Comparison of ENCODE assay signal across 22 mouse cellular contexts in the genomic region with DNA sequence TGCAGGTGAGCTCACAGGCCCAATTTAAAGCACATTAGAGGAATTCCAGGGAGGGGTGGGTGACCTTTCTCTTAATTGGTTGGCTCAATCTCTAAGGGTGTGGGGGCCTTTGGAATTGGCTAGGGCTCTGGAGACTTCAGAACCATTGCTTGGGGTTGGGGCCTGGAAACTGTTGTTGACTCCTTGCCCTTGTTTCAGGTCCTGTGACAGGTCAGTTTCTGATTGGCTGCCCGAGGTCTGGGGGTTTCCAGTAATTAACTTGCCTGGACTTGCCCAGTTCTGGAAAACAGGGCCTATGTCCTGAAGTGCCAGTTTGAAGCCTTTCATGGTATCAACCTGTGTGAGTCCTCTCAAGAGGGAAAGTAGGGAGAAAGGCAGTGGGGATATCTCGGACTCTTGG.
DNase-seq lines count a peak whose midpoint lies in the region; ATAC-seq and TF ChIP-seq lines count a peak whose summit lies in the region.
"Had no signal": no experiment of that assay in that cellular context is flagged by ENCODE, and none has a peak within 500 bp of the region (broad histone marks: within the 10 kb centered on the region; RNA-seq: fewer than 3 reads in every experiment).

No protein-coding gene starts in this region.

- no peak for TF ChIP-seq RAD21 in CH12.LX (IDR thresholded peaks at IDR 0.05; ENCODE audit: low read depth, low read length)

- no peak for TF ChIP-seq EP300 in CH12.LX (IDR thresholded peaks at IDR 0.05; ENCODE audit: low read length)

- no peaks in the 10 kb centered on the region for H3K36me3 ChIP-seq in CH12.LX (replicated peaks in 1 of 2; ENCODE audit: control insufficient read depth in 1 of 2, insufficient read depth in 1 of 2, low read length in 1 of 2)
- H3K36me3 ChIP-seq in hindbrain, embryonic 12.5 days = no peaks in the 10 kb centered on the region
- H3K36me3 ChIP-seq: embryonic facial prominence, embryonic 10.5 days; embryonic facial prominence, embryonic 12.5 days; forebrain, embryonic 10.5 days; forebrain, embryonic 12.5 days had no signal

- in situ Hi-C loops in CH12.LX (cut with MboI; ENCODE audit: low pct_ligation_motif_present, low pct_unique_long_range_greater_than_20kb, low sequenced_read_pairs) = no loop called here

- H3K4me3 ChIP-seq in CH12.LX (replicated peaks in 1 of 3; ENCODE audit: low read depth in 2 of 3, low read length in 2 of 3, poor library complexity in 1 of 3) = no peak overlapping the region
- no peak overlapping the region for H3K4me3 ChIP-seq in hindbrain, embryonic 12.5 days
- H3K4me3 ChIP-seq: embryonic facial prominence, embryonic 10.5 days; embryonic facial prominence, embryonic 12.5 days; erythroblast, embryonic 14.5 days; forebrain, embryonic 10.5 days; forebrain, embryonic 12.5 days had no signal

- H3K79me2 ChIP-seq in CH12.LX (replicated peaks; ENCODE audit: control insufficient read depth, extremely low read depth, insufficient read depth, poor library complexity, severe bottlenecking) = no peaks in the 10 kb centered on the region

- H3K9ac ChIP-seq in CH12.LX (ENCODE audit: insufficient read depth, low read depth) = no peak overlapping the region
- no peak overlapping the region for H3K9ac ChIP-seq in hindbrain, embryonic 12.5 days
- H3K9ac ChIP-seq: embryonic facial prominence, embryonic 12.5 days; forebrain, embryonic 12.5 days had no signal

- no peak for TF ChIP-seq CTCF in CH12.LX (conservative IDR thresholded peaks at IDR 0.05 in 1 of 2, IDR thresholded peaks at IDR 0.05 in 1 of 2; ENCODE audit: low read depth in 2 of 2, low read length in 2 of 2)

- peak; percentile 59 for DNase-seq in CH12.LX (ENCODE audit: extremely low read depth)
- peak; percentile 24 for DNase-seq in ES-CJ7 (ENCODE audit: low read depth, low spot score)
- DNase-seq in ZHBTc4 (ENCODE audit: low read depth, low spot score) = peak; percentile 10
- DNase-seq in urinary bladder, postnatal 14 days (ENCODE audit: low spot score) = no peak
- DNase-seq: adrenal gland, adult 2 months; adrenal gland, postnatal 14 days; adrenal gland, postnatal 36 days; B cell, adult 2 months; cerebellum, adult 11-12 months; cerebellum, adult 2 months; cerebellum, adult 9-10 months; cerebellum, postnatal 10 days; cerebellum, postnatal 25 days had no signal

- TF ChIP-seq POLR2A in CH12.LX (IDR thresholded peaks at IDR 0.05; ENCODE audit: low read depth, low read length) = no peak

- peaks cover 0 to 10% of the 10 kb centered on the region in 2 experiments; a peak in 2 of 4 replicates for H3K4me1 ChIP-seq in CH12.LX (ENCODE audit: control insufficient read depth in 1 of 2, insufficient read depth in 2 of 2)
- no peaks in the 10 kb centered on the region for H3K4me1 ChIP-seq in hindbrain, embryonic 12.5 days
- H3K4me1 ChIP-seq: embryonic facial prominence, embryonic 10.5 days; embryonic facial prominence, embryonic 12.5 days; forebrain, embryonic 10.5 days; forebrain, embryonic 12.5 days had no signal

- no peak overlapping the region for H3K27ac ChIP-seq in CH12.LX (ENCODE audit: insufficient read depth, low read depth)
- H3K27ac ChIP-seq in hindbrain, embryonic 12.5 days = no peak overlapping the region
- H3K27ac ChIP-seq: embryonic facial prominence, embryonic 10.5 days; embryonic facial prominence, embryonic 12.5 days; forebrain, embryonic 10.5 days; forebrain, embryonic 12.5 days had no signal

- H3K27me3 ChIP-seq in CH12.LX (replicated peaks) = no peaks in the 10 kb centered on the region
- H3K27me3 ChIP-seq in hindbrain, embryonic 12.5 days = no peaks in the 10 kb centered on the region
- H3K27me3 ChIP-seq: embryonic facial prominence, embryonic 12.5 days; forebrain, embryonic 12.5 days had no signal

- no peak for ATAC-seq in hindbrain, embryonic 12.5 days (ENCODE audit: low FRiP score)
- ATAC-seq: CD4-positive, CD25-positive, alpha-beta regulatory T cell, adult 4 months; forebrain, embryonic 14.5 days; forebrain, embryonic 16.5 days had no signal

- WGBS in hindbrain, embryonic 12.5 days = 81% methylated on average over 2 of the region's 2 CpGs

- H3K9me3 ChIP-seq in CH12.LX (replicated peaks; ENCODE audit: low read length) = no peaks in the 10 kb centered on the region
- H3K9me3 ChIP-seq in hindbrain, embryonic 12.5 days (replicated peaks) = no peaks in the 10 kb centered on the region
- H3K9me3 ChIP-seq: embryonic facial prominence, embryonic 10.5 days; embryonic facial prominence, embryonic 12.5 days; forebrain, embryonic 10.5 days; forebrain, embryonic 12.5 days had no signal

- H3K4me2 ChIP-seq in CH12.LX (ENCODE audit: insufficient read depth, low read depth, poor library complexity, severe bottlenecking) = no peak overlapping the region
- no peak overlapping the region for H3K4me2 ChIP-seq in hindbrain, embryonic 12.5 days (replicated peaks)
- H3K4me2 ChIP-seq: embryonic facial prominence, embryonic 12.5 days; forebrain, embryonic 12.5 days had no signal

- dilution Hi-C loops in CH12.LX (cut with MboI; ENCODE audit: extremely low pct_ligation_motif_present, extremely low pct_unique_long_range_greater_than_20kb, low sequenced_read_pairs) = no loop called here

TF ChIP-seq in CH12.LX, 34 proteins besides CTCF, POLR2A, EP300 and RAD21:
- no peak for TF ChIP-seq TBP (conservative IDR thresholded peaks at IDR 0.05; ENCODE audit: low read depth, low read length)
- TF ChIP-seq MXI1 (IDR thresholded peaks at IDR 0.05; ENCODE audit: low read depth, low read length) = no peak
- no peak for TF ChIP-seq ETS1 (conservative IDR thresholded peaks at IDR 0.05; ENCODE audit: low read depth, low read length)
- no peak for TF ChIP-seq HCFC1 (IDR thresholded peaks at IDR 0.05; ENCODE audit: low read depth, low read length)
- TF ChIP-seq POLR2AphosphoS2 (IDR thresholded peaks at IDR 0.05; ENCODE audit: low read depth, low read length) = no peak
- no peak for TF ChIP-seq E2F4 (IDR thresholded peaks at IDR 0.05; ENCODE audit: insufficient replicate concordance, low read depth, low read length)
- no peak for TF ChIP-seq UBTF (IDR thresholded peaks at IDR 0.05; ENCODE audit: low read depth, low read length)
- no peak for TF ChIP-seq BHLHE40 (IDR thresholded peaks at IDR 0.05; ENCODE audit: low read depth, low read length)
- TF ChIP-seq KAT2A (IDR thresholded peaks at IDR 0.05; ENCODE audit: insufficient replicate concordance, low read length) = no peak
- no peak for TF ChIP-seq CHD1 (IDR thresholded peaks at IDR 0.05; ENCODE audit: low read depth, low read length)
- no peak for TF ChIP-seq SIN3A (IDR thresholded peaks at IDR 0.05; ENCODE audit: low read length)
- TF ChIP-seq PAX5 (IDR thresholded peaks at IDR 0.05; ENCODE audit: low read length) = no peak
- TF ChIP-seq SMC3 (IDR thresholded peaks at IDR 0.05; ENCODE audit: low read depth, low read length) = no peak
- TF ChIP-seq ZC3H11A (IDR thresholded peaks at IDR 0.05; ENCODE audit: low read depth, low read length) = no peak
- no peak for TF ChIP-seq ELF1 (IDR thresholded peaks at IDR 0.05; ENCODE audit: low read depth, low read length)
